Mouse (Mus musculus) lung, postnatal 14 days (tissue): Measurements from ENCODE around the gene Gpx1.

Experiments
- DNase-seq: peaks from one replicate; pipeline ENCODE4 v3.0.0; 2021

The Gpx1 gene

GRCm38 (mm10) chr9:108340258-108341138 lies 1.8 kb downstream of the Gpx1 start:
- DNase-seq: peak; percentile 18

- DNase-seq: no peak
Measured at GRCm38 (mm10) chr9:108341139-108341475, 2.4 kb downstream of the Gpx1 start.

- DNase-seq: no peak
Measured at GRCm38 (mm10) chr9:108341801-108342200, 3.1 kb downstream of the Gpx1 start.

GRCm38 (mm10) chr9:108342301-108342831 lies 3.7 kb downstream of the Gpx1 start:
- DNase-seq: peak; percentile 15

- no peak for DNase-seq
Measured at GRCm38 (mm10) chr9:108343331-108343730, 4.6 kb downstream of the Gpx1 start.

GRCm38 (mm10) chr9:108343835-108344234 lies 5.1 kb downstream of the Gpx1 start:
- DNase-seq: no peak

GRCm38 (mm10) chr9:108344471-108344870 lies 5.8 kb downstream of the Gpx1 start:
- no peak for DNase-seq

GRCm38 (mm10) chr9:108347024-108347423 lies 8.3 kb downstream of the Gpx1 start:
- DNase-seq: no peak

GRCm38 (mm10) chr9:108347540-108348289 lies 9.0 kb downstream of the Gpx1 start, which contains the start of gene Usp4:
Gene Usp4, plus strand, starts transcription at chr9:108347853.
- DNase-seq: peak; percentile 90

- DNase-seq: no peak
Measured at GRCm38 (mm10) chr9:108348290-108348680, 9.6 kb downstream of the Gpx1 start.

GRCm38 (mm10) chr9:108349727-108350126 lies 11.0 kb downstream of the Gpx1 start:
- no peak for DNase-seq

- no peak for DNase-seq
Measured at GRCm38 (mm10) chr9:108378234-108378633, 39.5 kb downstream of the Gpx1 start.

- no peak for DNase-seq
Measured at GRCm38 (mm10) chr9:108378736-108379135, 40.0 kb downstream of the Gpx1 start.

- DNase-seq: no peak
Measured at GRCm38 (mm10) chr9:108379294-108379693, 40.6 kb downstream of the Gpx1 start.

- DNase-seq: peak; percentile 7
Measured at GRCm38 (mm10) chr9:108381382-108381781, 42.7 kb downstream of the Gpx1 start.

GRCm38 (mm10) chr9:108385006-108385405 lies 46.3 kb downstream of the Gpx1 start:
- no peak for DNase-seq

GRCm38 (mm10) chr9:108386816-108387215 lies 48.1 kb downstream of the Gpx1 start:
- DNase-seq: no peak

- DNase-seq: no peak
Measured at GRCm38 (mm10) chr9:108388601-108389000, 49.9 kb downstream of the Gpx1 start.

GRCm38 (mm10) chr9:108389220-108389619 lies 50.5 kb downstream of the Gpx1 start:
- no peak for DNase-seq
